Mouse (Mus musculus) olfactory bulb, adult 2 months (tissue): ENCODE data around the gene Ubap1. TPM values are rescaled to one million over a fixed set of nuclear protein-coding genes. Genes with fewer than 3 reads are reported as not detected.

ENCODE experiments used
- H3K27ac ChIP-seq: fragments of 200-500 bp; 2 replicates; pipeline ENCODE4 v1.5.1; 2012; ENCODE audit warnings: low read depth, low read length; ENCODE audit not compliant: insufficient read depth
- H3K4me1 ChIP-seq: fragments of 200-500 bp; 2 replicates; pipeline ENCODE4 v1.6.1; 2012; ENCODE audit warnings: low read length; ENCODE audit not compliant: control insufficient read depth, insufficient read depth
- H3K4me3 ChIP-seq: fragments of 200-500 bp; 2 replicates; pipeline ENCODE4 v1.5.1; 2012; ENCODE audit warnings: mild to moderate bottlenecking, low read depth, low read length, moderate library complexity; ENCODE audit not compliant: insufficient read depth
- CTCF ChIP-seq: fragments of 200-500 bp; IDR thresholded peaks from 2 replicates; pipeline ENCODE4 v1.5.1; 2012; ENCODE audit warnings: low read depth, mild to moderate bottlenecking, low read length, moderate library complexity; ENCODE audit not compliant: insufficient read depth
- POLR2A ChIP-seq: fragments of 200-500 bp; IDR thresholded peaks from 2 replicates; pipeline ENCODE4 v1.6.1; 2012; ENCODE audit warnings: mild to moderate bottlenecking, low read depth, low read length, moderate library complexity; ENCODE audit not compliant: insufficient read depth
- WGBS: fragments of 180-500 bp; shearing (Covaris S2); methylation state at CpG from one replicate; pipeline ENCODE4 v1.1.7; 2018; 5-methylcytosine and 5-hydroxymethylcytosine counted together
- polyA plus RNA-seq: library from polyadenylated mRNA; stranded (reverse); fragments of >200 nt; gene quantifications from 2 replicates; pipeline ENCODE4 v1.2.4, GENCODE M21; 2012; ENCODE audit warnings: low replicate concordance; ENCODE audit not compliant: missing spikeins, insufficient read depth, insufficient read length

Gene Ubap1
- polyA plus RNA-seq, 1 experiment: not detected

- Histone ChIP-seq H3K4me3 (no peak overlapping the region), H3K27ac (no peak overlapping the region), H3K4me1 (no peaks in the 10 kb centered on the region)
- TF ChIP-seq CTCF (no peak), POLR2A (no peak)
These were observed 28.8 kb downstream of the Ubap1 start for GRCm38 (mm10) chr4:41377567-41377966.

DNA sequence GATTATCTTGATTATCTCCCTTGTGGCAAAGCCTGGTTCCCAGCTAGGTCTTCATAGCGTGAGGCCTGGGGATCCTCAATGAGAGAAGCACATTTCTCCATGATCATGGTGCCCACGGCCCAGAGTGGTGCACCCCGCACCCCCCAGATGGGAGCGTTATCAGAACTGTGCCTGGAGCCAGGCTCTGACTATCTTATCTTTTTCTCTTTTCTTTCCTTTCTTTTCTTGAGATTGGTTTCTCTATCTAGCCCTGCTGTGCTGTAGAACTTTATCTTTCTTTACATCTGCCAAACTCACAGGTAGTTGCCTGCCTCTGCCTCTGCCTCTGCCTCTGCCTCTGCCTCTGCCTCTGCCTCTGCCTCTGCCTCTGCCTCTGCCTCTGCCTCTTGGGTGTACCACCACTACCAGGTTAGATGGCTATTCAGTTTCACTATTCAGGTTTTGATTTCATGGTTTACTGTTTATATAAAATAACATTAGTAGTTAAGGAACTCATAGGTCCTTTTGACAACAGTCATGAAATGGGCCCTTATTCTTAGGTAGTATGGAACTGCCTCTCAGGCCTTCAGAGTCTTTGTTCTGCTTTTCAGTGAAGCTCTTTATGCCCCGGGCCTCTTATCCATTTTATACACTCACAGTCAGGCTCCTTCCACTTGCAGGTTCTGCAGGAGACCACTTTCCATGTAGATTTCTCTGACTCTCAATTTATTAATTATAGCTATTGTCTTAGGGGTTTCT, 32.6 kb downstream of the Ubap1 start:
- WGBS: 91% methylated on average over 5 of the region's 5 CpGs
- Histone ChIP-seq H3K27ac (no peak overlapping the region), H3K4me3 (no peak overlapping the region), H3K4me1 (no peaks in the 10 kb centered on the region)
- TF ChIP-seq CTCF: no peak
- no peak for TF ChIP-seq POLR2A

DNA sequence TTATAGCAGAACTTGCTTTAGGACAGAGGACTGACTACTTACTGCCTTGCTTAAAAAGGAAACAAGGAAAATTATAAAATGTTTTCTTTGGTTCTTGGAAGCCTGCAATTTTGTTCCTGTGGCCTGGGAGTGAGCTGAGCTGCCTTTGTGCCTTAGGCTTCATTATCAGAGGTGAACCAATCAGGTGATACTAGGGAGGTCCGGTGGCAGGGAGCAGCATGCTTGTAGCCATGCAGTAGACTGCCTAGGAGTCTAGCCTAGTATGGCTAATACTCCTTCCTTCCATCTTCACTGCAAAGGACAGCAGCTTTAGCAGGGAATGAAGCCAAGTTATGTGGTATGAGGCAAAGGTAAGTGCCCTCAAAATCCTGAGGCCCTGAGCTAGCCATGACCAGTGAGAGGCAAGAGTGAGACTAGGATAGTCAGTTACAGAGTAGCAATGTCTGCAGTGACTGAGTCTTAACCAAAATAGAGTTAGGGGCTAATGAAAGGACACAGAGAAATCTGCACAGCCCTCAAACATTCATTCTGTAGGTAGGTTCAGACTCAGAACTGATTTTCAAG, 37.7 kb downstream of the Ubap1 start:
- no peak for TF ChIP-seq POLR2A
- no peak for TF ChIP-seq CTCF
- no peak overlapping the region for H3K4me3 ChIP-seq

DNA sequence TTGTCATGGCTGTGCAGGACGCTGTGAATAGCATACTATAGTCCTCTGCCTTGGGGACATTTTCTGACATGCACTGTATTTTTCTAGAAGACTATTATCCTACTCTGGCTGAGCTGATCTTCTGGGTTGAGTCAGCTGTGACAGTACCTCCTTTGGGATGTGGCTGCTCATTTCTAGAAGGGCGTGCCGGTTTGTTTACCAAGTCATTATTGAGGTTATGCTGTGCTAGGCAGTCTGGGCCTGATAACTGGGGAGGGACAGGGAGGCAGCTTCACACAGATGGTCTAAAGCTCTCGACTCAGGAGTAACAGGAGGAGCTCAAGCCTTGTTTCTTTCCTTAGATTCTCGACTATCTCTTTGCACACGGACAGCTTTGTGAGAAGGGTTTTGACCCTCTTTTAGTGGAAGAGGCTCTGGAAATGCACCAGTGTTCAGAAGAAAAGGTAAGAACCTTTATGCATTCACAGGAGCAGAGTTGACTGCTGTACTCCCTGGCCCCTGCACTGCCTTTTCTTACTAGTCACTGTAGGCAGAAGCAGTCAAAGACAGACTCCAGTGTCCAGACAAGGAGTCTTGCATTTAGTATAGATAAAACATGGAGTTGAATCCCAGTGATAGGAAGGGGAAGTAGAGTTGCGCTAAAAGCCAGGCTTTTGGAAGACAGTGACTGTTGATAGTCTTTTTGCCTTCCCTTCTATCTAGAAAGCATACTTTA, 39.1 kb downstream of the Ubap1 start:
- WGBS: 51% methylated on average over 7 of the region's 7 CpGs
- TF ChIP-seq CTCF (no peak), POLR2A (no peak)
- Histone ChIP-seq H3K4me3 (no peak overlapping the region), H3K4me1 (peaks cover 5% of the 10 kb centered on the region; the same call in 1 of the 2 replicates), H3K27ac (no peak overlapping the region)

More for the DNA sequence above, 37.7 kb downstream of the Ubap1 start:
- WGBS: 69% methylated on average over 1 of the region's 1 CpGs
- Histone ChIP-seq H3K4me1 (peaks cover 5% of the 10 kb centered on the region; the same call in 1 of the 2 replicates), H3K27ac (no peak overlapping the region)

GRCm38 (mm10) chr4:41388616-41389015, 39.8 kb downstream of the Ubap1 start:
- WGBS: 80% methylated on average over 5 of the region's 5 CpGs
- Histone ChIP-seq H3K27ac (no peak overlapping the region), H3K4me1 (peaks cover 5% of the 10 kb centered on the region; the same call in 1 of the 2 replicates), H3K4me3 (no peak overlapping the region)
- TF ChIP-seq POLR2A (no peak), CTCF (no peak)

DNA sequence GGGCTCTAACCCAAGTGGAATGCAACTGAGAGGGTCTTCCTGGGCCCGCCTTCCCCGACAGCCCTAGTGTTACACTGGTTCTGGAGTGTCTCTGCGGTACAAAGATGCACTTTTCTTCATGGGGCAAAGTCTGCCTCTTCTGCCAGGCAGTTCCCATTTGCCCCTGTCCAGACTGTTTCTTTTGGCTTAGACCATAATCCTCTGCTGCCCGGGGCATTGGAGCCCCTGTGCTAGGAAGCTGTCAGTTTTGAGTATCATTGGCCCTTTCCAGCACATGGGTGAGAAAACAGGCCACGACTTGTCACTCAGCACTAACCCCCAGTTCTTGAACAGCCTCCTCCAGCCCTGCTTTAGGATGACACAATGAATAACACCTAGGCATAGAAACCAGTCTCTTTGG, 40.4 kb downstream of the Ubap1 start:
- 77% methylated on average over 5 of the region's 5 CpGs for WGBS
- Histone ChIP-seq H3K27ac (no peak overlapping the region), H3K4me1 (peaks cover 5% of the 10 kb centered on the region; the same call in 1 of the 2 replicates), H3K4me3 (no peak overlapping the region)
- no peak for TF ChIP-seq CTCF
- TF ChIP-seq POLR2A: no peak

- TF ChIP-seq POLR2A (no peak), CTCF (no peak)
- H3K4me3 ChIP-seq: no peak overlapping the region
- WGBS: 26% methylated on average over 3 of the region's 3 CpGs
These were observed 41.3 kb downstream of the Ubap1 start for GRCm38 (mm10) chr4:41390122-41390521.

DNA sequence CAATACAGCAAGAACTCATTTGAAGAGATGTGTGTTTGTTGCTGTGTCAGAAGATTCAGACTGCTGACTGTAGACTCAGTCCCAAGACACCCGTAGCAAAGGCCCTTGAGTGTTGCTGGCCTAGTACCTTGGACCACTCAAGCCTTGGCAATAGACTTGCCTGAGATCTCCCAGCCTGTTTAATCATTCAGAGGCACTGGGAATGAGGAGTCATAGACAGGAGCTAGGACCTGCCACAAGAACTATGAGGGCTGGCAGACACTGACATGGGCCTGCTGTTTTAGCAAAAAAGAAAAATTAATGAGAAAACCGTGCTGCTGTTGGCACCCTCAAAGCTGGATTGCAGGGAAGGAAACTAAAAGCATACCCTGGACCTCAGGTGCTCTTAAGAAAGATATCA, 42.2 kb downstream of the Ubap1 start:
- TF ChIP-seq POLR2A (no peak), CTCF (no peak)
- WGBS: 89% methylated on average over 2 of the region's 2 CpGs
- Histone ChIP-seq H3K4me3 (no peak overlapping the region), H3K27ac (no peak overlapping the region), H3K4me1 (peaks cover 8% of the 10 kb centered on the region; the same call in 1 of the 2 replicates)

More at GRCm38 (mm10) chr4:41390122-41390521, 41.3 kb downstream of the Ubap1 start:
- Histone ChIP-seq H3K4me1 (peaks cover 8% of the 10 kb centered on the region; the same call in 1 of the 2 replicates), H3K27ac (no peak overlapping the region)

GRCm38 (mm10) chr4:41394651-41395050, 45.9 kb downstream of the Ubap1 start:
- H3K4me3 ChIP-seq: no peak overlapping the region
- no peak overlapping the region for H3K27ac ChIP-seq
- no peak for TF ChIP-seq CTCF
- TF ChIP-seq POLR2A: no peak
- 0 out of 2 replicates have a peak, but pooled peaks cover 3% of the 10 kb centered on the region for H3K4me1 ChIP-seq
- WGBS: 70% methylated on average over 9 of the region's 9 CpGs
